Mouse (Mus musculus): Measurements from ENCODE around the gene Olfr1166. TPM values are rescaled to one million over a fixed set of nuclear protein-coding genes. Genes with fewer than 3 reads are reported as not detected.
"Not testable (repeated sequence)": the region's sequence is repeated elsewhere in the genome, so short reads cannot be mapped to it uniquely, and the experiment has no call there.

The Olfr1166 gene
- polyA plus RNA-seq (2015; fragmentation: Nextera tagmentation; extraction: Ambion mirVana): not detected in 2 replicates

DNA sequence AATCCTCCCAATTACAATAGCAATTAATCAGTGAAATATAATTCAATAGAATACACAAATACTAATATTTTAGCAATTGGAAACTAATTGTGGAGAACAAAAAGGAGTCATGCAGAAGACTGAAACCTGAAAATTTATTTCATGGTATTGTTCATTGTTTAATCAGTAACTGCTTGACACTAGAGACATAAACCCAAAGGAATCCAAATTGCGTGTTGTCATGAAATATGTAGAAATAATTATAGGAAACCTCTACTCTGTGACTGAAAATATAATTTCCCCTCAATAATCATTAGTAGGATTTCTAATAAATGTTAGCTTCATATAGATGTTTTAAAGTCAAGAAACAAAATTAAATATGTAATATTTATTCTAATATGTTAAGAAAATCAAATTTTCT lies at the start of gene Olfr1166:
Olfr1166 (minus strand) TSS at position 101 of the 400 bp plus-strand sequence.
- 85% methylated on average over 1 of the region's 1 CpGs for WGBS

DNA sequence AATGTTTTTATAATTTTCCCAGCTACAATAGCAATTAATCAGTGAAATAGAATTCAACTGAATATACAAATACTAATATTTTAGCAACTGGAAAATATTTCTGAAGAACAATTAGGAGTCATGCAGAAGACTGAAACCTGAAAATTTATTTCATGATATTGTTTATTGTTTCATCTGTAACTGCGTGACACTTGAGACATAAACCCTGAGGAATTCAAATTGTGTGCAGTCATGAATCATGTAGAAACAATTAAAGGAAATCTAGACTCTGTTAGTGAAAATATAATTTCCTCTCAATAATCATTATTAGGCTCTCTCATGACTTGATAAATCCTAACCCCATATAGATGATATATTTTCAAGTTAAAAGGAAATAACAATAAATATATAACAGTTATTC lies 27.0 kb upstream of the Olfr1166 start, which contains the start of gene Olfr1167:
Olfr1167 (minus strand) TSS at position 101 of the 400 bp plus-strand sequence.
- not testable (repeated sequence) for H3K4me2 ChIP-seq; H3K36me3 ChIP-seq; H3K27ac ChIP-seq (replicated peaks); H3K9me3 ChIP-seq; ATAC-seq (ENCODE audit: extremely low read depth, insufficient number of reproducible peaks, low FRiP score, low TSS enrichment); H3K4me3 ChIP-seq; H3K27me3 ChIP-seq (replicated peaks); H3K4me1 ChIP-seq; H3K9ac ChIP-seq
- whole genome bisulfite sequencing: 80% methylated on average over 1 of the region's 1 CpGs

More for the DNA sequence above, at the start of gene Olfr1166:
- Histone ChIP-seq H3K4me3 (no peak within 1 kb of the TSS), H3K27ac (replicated peaks) (no peak within 1 kb of the TSS), H3K36me3 (no peaks in the 10 kb centered on the region), H3K9me3 (no peaks in the 10 kb centered on the region), H3K4me1 (no peaks in the 10 kb centered on the region), H3K4me2 (no peak within 1 kb of the TSS), H3K27me3 (replicated peaks) (no peaks in the 10 kb centered on the region), H3K9ac (no peak within 1 kb of the TSS)
- ATAC-seq (ENCODE audit: extremely low read depth, insufficient number of reproducible peaks, low FRiP score, low TSS enrichment): no peak

DNA sequence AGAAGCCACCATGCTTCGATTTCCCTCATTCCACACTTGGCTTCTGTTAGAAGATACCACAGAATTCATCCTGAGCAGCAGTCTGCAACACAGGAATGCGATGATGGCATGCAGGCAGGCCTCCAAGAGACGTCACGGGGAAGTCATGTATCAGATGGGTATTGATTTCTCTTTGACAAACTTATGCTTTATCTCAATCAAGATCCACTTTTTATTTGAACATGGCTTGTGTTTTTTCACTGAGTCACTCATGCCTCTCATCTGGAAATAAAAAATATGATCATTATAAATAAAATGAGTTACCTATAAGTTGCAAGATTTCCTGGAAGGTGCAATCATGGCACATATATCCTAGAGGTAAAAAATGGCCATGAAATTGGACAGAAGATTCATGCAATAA lies 34.2 kb downstream of the Olfr1166 start, which contains the start of gene Olfr1164:
Olfr1164 (minus strand) TSS at position 101 of the 400 bp plus-strand sequence.
- WGBS: 58% methylated on average over 4 of the region's 4 CpGs
- H3K4me3 ChIP-seq: no peak within 1 kb of the TSS
- no peak within 1 kb of the TSS for H3K9ac ChIP-seq
- no peaks in the 10 kb centered on the region for H3K4me1 ChIP-seq
- H3K27ac ChIP-seq (replicated peaks): no peak within 1 kb of the TSS
- H3K9me3 ChIP-seq: no peaks in the 10 kb centered on the region
- H3K36me3 ChIP-seq: no peaks in the 10 kb centered on the region
- no peak for ATAC-seq (ENCODE audit: extremely low read depth, insufficient number of reproducible peaks, low FRiP score, low TSS enrichment)
- no peaks in the 10 kb centered on the region for H3K27me3 ChIP-seq (replicated peaks)
- no peak within 1 kb of the TSS for H3K4me2 ChIP-seq

Other genes starting within 250 kb of the Olfr1166 start
- not detected in 2 replicates for gene Olfr1153, start 233.3 kb downstream of the Olfr1166 start, polyA plus RNA-seq (2015; fragmentation: Nextera tagmentation; extraction: Ambion mirVana)
- not detected in 2 replicates for gene Olfr1154, start 223.1 kb downstream of the Olfr1166 start, polyA plus RNA-seq (2015; fragmentation: Nextera tagmentation; extraction: Ambion mirVana)
- not detected in 2 replicates for gene Olfr1155, start 183.1 kb downstream of the Olfr1166 start, polyA plus RNA-seq (2015; fragmentation: Nextera tagmentation; extraction: Ambion mirVana)
- gene Olfr1156, start 175.2 kb downstream of the Olfr1166 start, polyA plus RNA-seq (2015; fragmentation: Nextera tagmentation; extraction: Ambion mirVana): not detected in 2 replicates
- gene Olfr1157, start 160.0 kb downstream of the Olfr1166 start, polyA plus RNA-seq (2015; fragmentation: Nextera tagmentation; extraction: Ambion mirVana): not detected in 2 replicates
- not detected in 2 replicates for gene Olfr74, start 153.6 kb downstream of the Olfr1166 start, polyA plus RNA-seq (2015; fragmentation: Nextera tagmentation; extraction: Ambion mirVana)
- not detected in 2 replicates for gene Olfr1158, start 138.2 kb downstream of the Olfr1166 start, polyA plus RNA-seq (2015; fragmentation: Nextera tagmentation; extraction: Ambion mirVana)
- gene Olfr1160, start 120.0 kb downstream of the Olfr1166 start, polyA plus RNA-seq (2015; fragmentation: Nextera tagmentation; extraction: Ambion mirVana): not detected in 2 replicates
- not detected in 2 replicates for gene Olfr1161, start 105.5 kb downstream of the Olfr1166 start, polyA plus RNA-seq (2015; fragmentation: Nextera tagmentation; extraction: Ambion mirVana)
- gene Olfr73, start 90.6 kb downstream of the Olfr1166 start, polyA plus RNA-seq (2015; fragmentation: Nextera tagmentation; extraction: Ambion mirVana): not detected in 2 replicates
- gene Olfr1162, start 77.1 kb downstream of the Olfr1166 start, polyA plus RNA-seq (2015; fragmentation: Nextera tagmentation; extraction: Ambion mirVana): not detected in 2 replicates
- gene Olfr1163, start 56.4 kb downstream of the Olfr1166 start, polyA plus RNA-seq (2015; fragmentation: Nextera tagmentation; extraction: Ambion mirVana): not detected in 2 replicates
- gene Olfr1164, start 34.3 kb downstream of the Olfr1166 start, polyA plus RNA-seq (2015; fragmentation: Nextera tagmentation; extraction: Ambion mirVana): not detected in 2 replicates
- gene Olfr1167, start 26.9 kb upstream of the Olfr1166 start, polyA plus RNA-seq (2015; fragmentation: Nextera tagmentation; extraction: Ambion mirVana): not detected in 2 replicates
- gene Olfr1168, start 53.6 kb upstream of the Olfr1166 start, polyA plus RNA-seq (2015; fragmentation: Nextera tagmentation; extraction: Ambion mirVana): not detected in 2 replicates
- not detected in 2 replicates for gene Olfr1170, start 100.1 kb upstream of the Olfr1166 start, polyA plus RNA-seq (2015; fragmentation: Nextera tagmentation; extraction: Ambion mirVana)
- not detected in 2 replicates for gene Olfr1173, start 151.6 kb upstream of the Olfr1166 start, polyA plus RNA-seq (2015; fragmentation: Nextera tagmentation; extraction: Ambion mirVana)
- not detected in 2 replicates for gene Olfr1174-ps, start 186.9 kb upstream of the Olfr1166 start, polyA plus RNA-seq (2015; fragmentation: Nextera tagmentation; extraction: Ambion mirVana)
- gene Olfr1175-ps, start 198.9 kb upstream of the Olfr1166 start, polyA plus RNA-seq (2015; fragmentation: Nextera tagmentation; extraction: Ambion mirVana): not detected in 2 replicates
- not detected in 2 replicates for gene Olfr1176, start 208.4 kb upstream of the Olfr1166 start, polyA plus RNA-seq (2015; fragmentation: Nextera tagmentation; extraction: Ambion mirVana)
- not detected in 2 replicates for gene Olfr1177-ps, start 218.2 kb upstream of the Olfr1166 start, polyA plus RNA-seq (2015; fragmentation: Nextera tagmentation; extraction: Ambion mirVana)